Mouse (Mus musculus) retina, embryonic 14.5 days (tissue): ENCODE measurements around the gene Usp29.
"Not testable (repeated sequence)": the region's sequence is repeated elsewhere in the genome, so short reads cannot be mapped to it uniquely, and the experiment has no call there.

ENCODE experiments used
- DNase-seq: peaks from one replicate; pipeline ENCODE4 v3.0.0-alpha.2; 2015; ENCODE audit warnings: low spot score

Usp29 gene

GRCm38 (mm10) chr7:6929286-6929685, 198.9 kb downstream of the Usp29 start:
- DNase-seq: no peak

GRCm38 (mm10) chr7:6934741-6935140, 204.4 kb downstream of the Usp29 start:
- no peak for DNase-seq

GRCm38 (mm10) chr7:6937040-6937439, 206.7 kb downstream of the Usp29 start:
- DNase-seq: peak; percentile 90

GRCm38 (mm10) chr7:6940761-6941231, 210.4 kb downstream of the Usp29 start:
- DNase-seq: peak; percentile 64

GRCm38 (mm10) chr7:6948061-6948460, 217.7 kb downstream of the Usp29 start:
- not testable (repeated sequence) for DNase-seq

GRCm38 (mm10) chr7:6956576-6956975, 226.2 kb downstream of the Usp29 start:
- no peak for DNase-seq

- no peak for DNase-seq
Measured at GRCm38 (mm10) chr7:6958574-6958973, 228.2 kb downstream of the Usp29 start.

GRCm38 (mm10) chr7:6973566-6973965, 243.2 kb downstream of the Usp29 start:
- no peak for DNase-seq

GRCm38 (mm10) chr7:6976890-6977289, 246.5 kb downstream of the Usp29 start:
- no peak for DNase-seq

GRCm38 (mm10) chr7:6995251-6995650, 264.9 kb downstream of the Usp29 start, which contains the start of gene Aurkc:
Gene Aurkc (plus strand): TSS chr7:6995300.
- DNase-seq: not testable (repeated sequence)

GRCm38 (mm10) chr7:6998914-6999313, 268.5 kb downstream of the Usp29 start:
- DNase-seq: not testable (repeated sequence)

GRCm38 (mm10) chr7:7005441-7005840, 275.1 kb downstream of the Usp29 start:
- DNase-seq: not testable (repeated sequence)
